Mouse (Mus musculus) CH12.LX (cell line): ENCODE results near the gene Meioc.

ENCODE experiments used
- MAX ChIP-seq: IDR thresholded peaks from 2 replicates; pipeline ENCODE4 v1.6.1; 2011; ENCODE audit warnings: low read length, improper control_type of control experiment
- USF1 ChIP-seq: IDR thresholded peaks from 2 replicates; pipeline ENCODE4 v1.6.1; 2014; ENCODE audit warnings: low read depth, mild to moderate bottlenecking, inconsistent platforms, low read length, improper control_type of control experiment
- ZKSCAN1 ChIP-seq: IDR thresholded peaks from 2 replicates; pipeline ENCODE4 v1.6.1; 2012; ENCODE audit warnings: low read depth, inconsistent platforms, low read length, improper control_type of control experiment, borderline replicate concordance

- TF ChIP-seq MAX: no peak; the same call in 1 of the 2 replicates
- TF ChIP-seq USF1: no peak
- no peak for TF ChIP-seq ZKSCAN1
These were observed 34.5 kb downstream of the Meioc start for GRCm38 (mm10) chr11:102698018-102698476.
